Mouse (Mus musculus) left cerebral cortex, postnatal 10 days (tissue): ENCODE measurements around the gene Zfp354b. TPM values are rescaled to one million over a fixed set of nuclear protein-coding genes. Genes with fewer than 3 reads are reported as not detected.

Experiments
- DNase-seq, 2 experiments: peaks; one replicate each; pipeline ENCODE4 v3.0.0; 2021 to 2022; ENCODE audit warnings: low spot score in 2 of 2, mixed read lengths in 1 of 2; ENCODE audit errors: extremely low spot score in 1 of 2
- intact Hi-C: fragments of 180-260 bp; cut with DNase I; formaldehyde crosslinking; loops from one replicate; pipeline ENCODE4 v1.15.1; 2025
- total RNA-seq, 2 experiments: library from RNA; stranded (reverse); gene quantifications; 2 replicates each; pipeline ENCODE4 v1.2.3; 2021

Gene Zfp354b
- total RNA-seq, 2 experiments from 2014 or later: 4.8 to 5.2 TPM

GRCm38 (mm10) chr11:50887390-50888128, 43.9 kb downstream of the Zfp354b start, which contains the start of gene Zfp454:
Zfp454 (minus strand) TSS chr11:50887651.
- intact Hi-C loops: no loop called here
- DNase-seq: peak; percentile 92 to 95

DNA sequence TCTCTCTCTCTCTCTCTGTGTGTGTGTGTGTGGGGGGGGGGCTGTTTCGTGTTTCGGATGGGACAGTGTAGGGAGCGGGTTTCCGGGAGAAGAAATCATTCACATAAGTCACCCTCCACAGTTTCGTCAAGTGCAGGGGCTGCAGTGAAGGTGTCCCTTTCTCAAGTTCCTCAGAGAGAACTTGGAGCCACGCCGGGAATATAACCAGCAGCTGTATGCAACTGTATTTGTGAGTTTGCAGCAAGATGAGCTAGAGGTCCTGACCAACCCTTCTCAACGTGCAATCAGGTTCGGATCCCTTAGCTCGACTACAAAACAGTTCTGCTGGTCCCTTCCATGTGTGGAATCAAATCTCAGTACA, 44.5 kb downstream of the Zfp354b start:
- peak in 1 of 2 experiments; percentile 30 for DNase-seq
- intact Hi-C loops: no loop called here

GRCm38 (mm10) chr11:50886231-50886932, 45.1 kb downstream of the Zfp354b start:
- DNase-seq: peak in 1 of 2 experiments; percentile 42
- intact Hi-C loops: no loop called here

- intact Hi-C loops: no loop called here
Observed at GRCm38 (mm10) chr11:50883756-50884155, 47.7 kb downstream of the Zfp354b start.

DNA sequence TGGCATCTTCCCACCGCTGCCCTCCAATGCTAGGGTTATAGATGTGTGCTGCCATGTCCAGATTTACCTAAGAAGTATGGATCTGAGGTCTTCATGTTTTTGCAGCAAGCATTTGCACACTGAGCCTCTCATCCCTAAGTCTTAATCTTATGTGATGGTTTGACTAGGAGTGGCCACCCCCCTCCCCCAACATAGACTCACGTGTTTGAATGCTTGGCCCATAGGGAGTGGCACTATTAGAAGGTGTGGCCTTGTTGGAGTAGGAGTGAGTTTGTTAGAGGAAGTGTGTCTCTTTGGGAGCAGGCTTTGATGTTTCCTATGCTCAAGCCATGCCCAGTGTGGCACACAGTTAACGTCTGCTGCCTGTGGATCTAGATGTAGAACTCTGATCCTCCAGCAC, 52.8 kb downstream of the Zfp354b start:
- no peak for DNase-seq
- intact Hi-C loops: no loop called here

More at GRCm38 (mm10) chr11:50883756-50884155, 47.7 kb downstream of the Zfp354b start:
- no peak for DNase-seq

Other genes starting within 250 kb of the Zfp354b start
- gene Zfp354c, start 103.9 kb downstream of the Zfp354b start, total RNA-seq: 10 to 100 TPM; 63.3 to 63.8 TPM
- 1 to 10 TPM; 3.9 to 4.3 TPM for gene Zfp879, start 90.1 kb downstream of the Zfp354b start, total RNA-seq
- gene Grm6, start 80.9 kb downstream of the Zfp354b start, total RNA-seq: under 1 TPM in 1 of 2 experiments, not detected in 1; 0.08 TPM
- 1 to 10 TPM; 6.0 to 6.4 TPM for gene Zfp454, start 44.0 kb downstream of the Zfp354b start, total RNA-seq
- gene Zfp2, start 15.5 kb downstream of the Zfp354b start, total RNA-seq: 10 to 100 TPM; 22.7 to 23.4 TPM
- gene 4933414I15Rik, start 12.1 kb upstream of the Zfp354b start, total RNA-seq: not detected
- not detected for gene Prop1, start 22.1 kb upstream of the Zfp354b start, total RNA-seq
- not detected for gene Olfr1378, start 34.9 kb upstream of the Zfp354b start, total RNA-seq
- gene Olfr1377, start 50.3 kb upstream of the Zfp354b start, total RNA-seq: not detected
- gene Olfr51, start 72.0 kb upstream of the Zfp354b start, total RNA-seq: not detected
- not detected for gene Olfr54, start 82.6 kb upstream of the Zfp354b start, total RNA-seq
- not detected for gene Olfr1375, start 116.5 kb upstream of the Zfp354b start, total RNA-seq
- gene Zfp354a, start 127.6 kb upstream of the Zfp354b start, total RNA-seq: 10 to 100 TPM in 1 of 2 experiments, 1 to 10 TPM in 1; 9.7 to 10.6 TPM